Mouse (Mus musculus) kidney, embryonic 16.5 days (tissue): ENCODE results near the gene Gm17657. TPM values are rescaled to one million over a fixed set of nuclear protein-coding genes. Genes with fewer than 3 reads are reported as not detected.

Experiments used
- microRNA-seq: library from miRNA; unstranded; fragments of <30 nt; microRNA quantifications from one replicate; pipeline ENCODE4, GENCODE M21; 2016
- polyA plus RNA-seq: library from polyadenylated mRNA; unstranded; fragments of >200 nt; fragmentation: Nextera tagmentation; extraction: Ambion mirVana; gene quantifications from 2 replicates; pipeline ENCODE4 v1.2.1, GENCODE M21; 2015

Gene Gm17657
- polyA plus RNA-seq, 1 experiment from 2014 or later, result not detected

Small RNA genes within 50 kb of the gene (microRNA-seq; reads per million reads assigned to microRNA genes)
- not detected for gene Mir7667

Other genes with a start within 250 kb of the Gm17657 start
- gene Pi16, start 232.0 kb downstream of the Gm17657 start, polyA plus RNA-seq, result 2.4 and 3.1 TPM in 2 replicates
- 189 and 316 TPM in 2 replicates for gene Mtch1, start 201.7 kb downstream of the Gm17657 start, polyA plus RNA-seq
- 14.4 and 16.2 TPM in 2 replicates for gene Fgd2, start 188.7 kb downstream of the Gm17657 start, polyA plus RNA-seq
- gene Pim1, start 58.9 kb downstream of the Gm17657 start, polyA plus RNA-seq, result 12.5 and 14.5 TPM in 2 replicates
- 16.7 and 19.1 TPM in 2 replicates for gene Tbc1d22b, start 147 bp upstream of the Gm17657 start, polyA plus RNA-seq
- gene Tmem217, start 2.7 kb upstream of the Gm17657 start, polyA plus RNA-seq, result 0.79 and 0.89 TPM in 2 replicates
- 81.3 and 86.6 TPM in 2 replicates for gene Rnf8, start 65.2 kb upstream of the Gm17657 start, polyA plus RNA-seq
- gene Gm28043, start 65.2 kb upstream of the Gm17657 start, polyA plus RNA-seq, result 2.5 TPM in 2 replicates
- 116 and 137 TPM in 2 replicates for gene Cmtr1, start 111.0 kb upstream of the Gm17657 start, polyA plus RNA-seq
- gene Ccdc167, start 167.4 kb upstream of the Gm17657 start, polyA plus RNA-seq, result 12.5 and 13.7 TPM in 2 replicates